Mouse (Mus musculus): ENCODE measurements around the gene Gsk3a.

GRCm38 (mm10) chr7:25274571-25274970, 36.9 kb upstream of the Gsk3a start:
- TF ChIP-seq CTCF (IDR thresholded peaks at IDR 0.05; ENCODE audit: control insufficient read depth, insufficient read depth, insufficient replicate concordance, low read depth, low read length) (no peak), POLR2A (IDR thresholded peaks at IDR 0.05; ENCODE audit: control insufficient read depth, low read depth, low read length) (no peak)
